Mouse (Mus musculus): Measurements from ENCODE around the gene Olfml2a. TPM values are rescaled to one million over a fixed set of nuclear protein-coding genes. Genes with fewer than 3 reads are reported as not detected.

The Olfml2a gene
- 4.9 and 5.7 TPM in 2 replicates for polyA plus RNA-seq (2016; fragmentation: Nextera tagmentation; extraction: Ambion mirVana)

- H3K9me3 ChIP-seq (replicated peaks), result no peaks in the 10 kb centered on the region
- H3K4me3 ChIP-seq, result peak within 1 kb of the TSS; percentile 40
- peaks cover 20% of the 10 kb centered on the region for H3K4me1 ChIP-seq
- 7% methylated on average over 32 of the region's 32 CpGs for WGBS
- no peaks in the 10 kb centered on the region for H3K36me3 ChIP-seq
- no peak within 1 kb of the TSS for H3K27ac ChIP-seq
- peak within 1 kb of the TSS; percentile 80 for H3K4me2 ChIP-seq (replicated peaks)
- H3K27me3 ChIP-seq, result peaks cover 3% of the 10 kb centered on the region; the same call in 1 of the 2 replicates
- ATAC-seq (ENCODE audit: low FRiP score), result peak; percentile 65
- peak within 1 kb of the TSS; percentile 60 for H3K9ac ChIP-seq
Observed at GRCm38 (mm10) chr2:38931851-38932667, at the start of gene Olfml2a. Gene Olfml2a (plus strand): TSS chr2:38931978.

DNA sequence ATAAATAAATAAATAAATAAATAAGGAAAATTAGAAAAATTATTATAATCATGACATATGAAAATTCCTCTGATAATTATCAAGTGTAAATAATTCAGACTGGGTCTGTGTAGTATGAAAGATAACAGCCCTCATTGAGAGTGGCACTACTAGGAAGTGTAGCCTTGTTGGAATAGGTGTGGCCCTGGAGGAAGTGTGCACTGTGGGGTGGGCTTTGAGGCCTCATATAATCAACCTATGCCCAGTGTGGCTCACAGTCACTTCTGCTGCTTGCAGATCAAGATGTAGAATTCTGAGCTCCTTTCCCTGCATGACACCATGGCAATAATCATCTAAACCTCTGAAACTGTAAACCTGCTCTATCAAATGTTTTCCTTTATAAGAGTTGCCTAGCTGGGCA lies 28.9 kb upstream of the Olfml2a start:
- H3K27me3 ChIP-seq, result no peaks in the 10 kb centered on the region
- no peak overlapping the region for H3K27ac ChIP-seq
- H3K4me1 ChIP-seq, result no peaks in the 10 kb centered on the region
- H3K9me3 ChIP-seq (replicated peaks), result no peaks in the 10 kb centered on the region
- no peak overlapping the region for H3K4me2 ChIP-seq (replicated peaks)
- no peak overlapping the region for H3K4me3 ChIP-seq
- H3K36me3 ChIP-seq, result 0 out of 2 replicates have a peak, but pooled peaks cover 3% of the 10 kb centered on the region
- ATAC-seq (ENCODE audit: low FRiP score), result no peak
- H3K9ac ChIP-seq, result no peak overlapping the region

DNA sequence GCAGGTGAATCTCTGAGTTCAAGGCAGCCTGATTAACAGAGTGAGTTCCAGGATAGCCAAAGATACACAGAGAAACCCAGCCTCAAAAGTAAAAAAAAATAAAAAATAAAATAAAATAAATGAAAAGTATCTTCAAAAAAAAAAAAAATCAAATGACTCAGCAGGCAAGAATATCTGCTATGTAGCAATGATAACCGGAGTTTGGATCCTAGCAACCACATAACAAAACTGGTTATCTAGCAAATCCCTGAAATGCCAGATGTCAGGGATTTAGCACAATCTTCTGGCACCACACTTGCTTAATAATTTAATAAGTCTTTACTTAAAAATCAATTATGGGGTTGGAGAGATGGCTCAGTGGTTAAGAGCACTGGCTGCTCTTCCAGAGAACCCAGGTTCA lies 27.5 kb upstream of the Olfml2a start:
- Histone ChIP-seq H3K27ac (no peak overlapping the region), H3K27me3 (no peaks in the 10 kb centered on the region), H3K4me3 (no peak overlapping the region), H3K4me2 (replicated peaks) (no peak overlapping the region), H3K36me3 (no peaks in the 10 kb centered on the region), H3K4me1 (no peaks in the 10 kb centered on the region), H3K9ac (no peak overlapping the region), H3K9me3 (replicated peaks) (no peaks in the 10 kb centered on the region)
- WGBS, result 93% methylated on average over 1 of the region's 1 CpGs
- no peak for ATAC-seq (ENCODE audit: low FRiP score)

DNA sequence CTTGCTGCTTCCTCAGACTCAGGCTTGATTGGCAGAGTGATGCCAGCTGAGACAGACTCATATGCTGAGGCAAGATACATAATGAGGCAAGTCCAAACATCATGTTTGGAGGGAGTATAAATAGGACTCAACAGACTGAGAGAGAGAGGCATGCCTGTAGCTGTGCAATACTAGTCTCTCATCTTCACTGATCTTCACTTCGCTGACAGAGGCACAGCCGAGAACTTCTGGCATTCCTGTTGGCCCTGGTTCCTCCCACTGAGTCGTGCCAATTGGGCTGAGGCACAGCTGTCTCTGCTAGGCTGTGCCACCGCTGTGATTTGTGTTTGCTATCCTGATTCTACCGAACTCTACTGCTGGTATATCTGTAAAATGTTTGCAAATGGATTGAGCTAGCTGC lies 25.7 kb upstream of the Olfml2a start:
- Histone ChIP-seq H3K4me3 (no peak overlapping the region), H3K9ac (no peak overlapping the region), H3K4me1 (no peaks in the 10 kb centered on the region), H3K4me2 (replicated peaks) (no peak overlapping the region), H3K36me3 (no peaks in the 10 kb centered on the region), H3K27me3 (no peaks in the 10 kb centered on the region), H3K9me3 (replicated peaks) (no peaks in the 10 kb centered on the region), H3K27ac (no peak overlapping the region)
- 84% methylated on average over 5 of the region's 5 CpGs for WGBS
- no peak for ATAC-seq (ENCODE audit: low FRiP score)

GRCm38 (mm10) chr2:38908604-38909003 lies 23.2 kb upstream of the Olfml2a start:
- Histone ChIP-seq H3K36me3 (no peaks in the 10 kb centered on the region), H3K4me2 (replicated peaks) (no peak overlapping the region), H3K9me3 (replicated peaks) (no peaks in the 10 kb centered on the region), H3K9ac (no peak overlapping the region), H3K4me3 (no peak overlapping the region), H3K27me3 (no peaks in the 10 kb centered on the region), H3K27ac (no peak overlapping the region), H3K4me1 (no peaks in the 10 kb centered on the region)
- 77% methylated on average over 1 of the region's 1 CpGs for WGBS
- no peak for ATAC-seq (ENCODE audit: low FRiP score)

GRCm38 (mm10) chr2:38914517-38914916 lies 17.3 kb upstream of the Olfml2a start:
- 28% methylated on average over 1 of the region's 1 CpGs for WGBS
- no peak overlapping the region for H3K27ac ChIP-seq
- H3K9ac ChIP-seq, result no peak overlapping the region
- H3K36me3 ChIP-seq, result no peaks in the 10 kb centered on the region
- ATAC-seq (ENCODE audit: low FRiP score), result no peak
- no peaks in the 10 kb centered on the region for H3K9me3 ChIP-seq (replicated peaks)
- peaks cover 10% of the 10 kb centered on the region for H3K4me1 ChIP-seq
- no peaks in the 10 kb centered on the region for H3K27me3 ChIP-seq
- no peak overlapping the region for H3K4me3 ChIP-seq
- H3K4me2 ChIP-seq (replicated peaks), result no peak overlapping the region

DNA sequence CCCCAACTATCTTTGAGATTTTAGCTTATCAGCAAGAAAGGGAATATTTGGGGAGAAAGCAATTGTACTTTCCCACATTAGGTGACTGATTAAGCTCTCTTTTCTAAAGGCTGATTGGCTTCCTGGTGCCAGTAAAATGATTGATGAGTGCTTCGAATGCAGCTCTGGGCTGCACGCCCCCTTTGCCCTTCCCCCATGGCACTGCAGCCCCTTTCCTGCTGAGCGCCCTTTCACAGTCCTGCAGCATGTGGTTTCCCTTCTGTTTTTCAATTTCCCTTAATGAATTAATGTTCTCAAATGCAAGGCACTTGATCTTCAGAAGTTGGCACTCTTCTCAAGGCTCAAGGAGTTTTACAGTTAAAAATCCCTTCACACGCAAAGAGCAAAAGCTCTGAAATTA lies 16.8 kb upstream of the Olfml2a start:
- Histone ChIP-seq H3K27me3 (no peaks in the 10 kb centered on the region), H3K4me1 (peaks cover 10% of the 10 kb centered on the region), H3K4me2 (replicated peaks) (no peak overlapping the region), H3K9ac (no peak overlapping the region), H3K27ac (no peak overlapping the region), H3K9me3 (replicated peaks) (no peaks in the 10 kb centered on the region), H3K36me3 (no peaks in the 10 kb centered on the region), H3K4me3 (no peak overlapping the region)
- WGBS, result 3% methylated on average over 4 of the region's 4 CpGs
- peak; percentile 78 for ATAC-seq (ENCODE audit: low FRiP score)

GRCm38 (mm10) chr2:38916947-38917691 lies 14.7 kb upstream of the Olfml2a start:
- ATAC-seq (ENCODE audit: low FRiP score), result no peak
- Histone ChIP-seq H3K4me2 (replicated peaks) (no peak overlapping the region), H3K9ac (no peak overlapping the region), H3K27ac (no peak overlapping the region), H3K4me1 (peaks cover 12% of the 10 kb centered on the region), H3K36me3 (no peaks in the 10 kb centered on the region), H3K4me3 (no peak overlapping the region), H3K27me3 (no peaks in the 10 kb centered on the region), H3K9me3 (replicated peaks) (no peaks in the 10 kb centered on the region)
- WGBS, result 20% methylated on average over 4 of the region's 4 CpGs

DNA sequence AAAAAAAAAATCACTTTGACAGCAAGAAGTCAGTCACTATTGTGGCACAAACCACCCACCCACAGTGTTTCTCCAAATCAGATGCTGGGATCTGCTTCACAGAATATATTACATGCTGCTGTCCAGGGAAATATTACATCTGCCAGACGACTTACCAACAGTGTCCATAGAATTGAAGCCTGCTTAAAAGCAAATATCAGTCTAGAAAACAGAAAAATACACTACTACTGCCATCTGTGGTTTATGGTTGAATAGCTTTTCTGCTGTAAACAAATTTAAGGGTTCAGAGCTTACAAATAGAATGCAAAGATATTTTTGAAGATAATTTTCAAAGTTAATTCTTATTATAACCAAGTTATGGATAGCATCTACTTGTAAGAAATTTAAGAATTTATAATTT lies 10.4 kb upstream of the Olfml2a start:
- H3K9ac ChIP-seq, result no peak overlapping the region
- H3K27ac ChIP-seq, result no peak overlapping the region
- H3K4me1 ChIP-seq, result peaks cover 13% of the 10 kb centered on the region
- H3K27me3 ChIP-seq, result no peaks in the 10 kb centered on the region
- H3K9me3 ChIP-seq (replicated peaks), result no peaks in the 10 kb centered on the region
- H3K4me3 ChIP-seq, result no peak overlapping the region
- 24% methylated on average over 1 of the region's 1 CpGs for WGBS
- no peak overlapping the region for H3K4me2 ChIP-seq (replicated peaks)
- no peaks in the 10 kb centered on the region for H3K36me3 ChIP-seq
- ATAC-seq (ENCODE audit: low FRiP score), result no peak

DNA sequence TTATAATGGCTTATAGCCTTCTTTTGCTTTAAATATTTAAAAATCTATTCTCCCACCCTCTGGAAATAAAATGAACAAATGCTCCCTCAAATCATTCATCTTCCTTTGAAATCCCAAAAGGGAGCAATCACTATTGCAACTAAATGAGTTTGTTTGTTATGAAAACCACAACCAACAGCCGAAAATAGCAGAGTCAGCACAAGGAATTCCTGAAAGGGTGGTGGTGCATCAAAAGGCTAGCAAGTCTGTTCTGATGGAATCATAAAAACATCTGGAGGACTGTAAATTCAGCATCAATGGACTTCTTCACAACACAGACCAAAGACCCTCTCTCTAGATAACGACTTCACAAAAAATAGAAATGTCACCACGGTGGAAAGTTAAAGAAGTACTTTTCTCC lies 8.3 kb upstream of the Olfml2a start:
- no peak overlapping the region for H3K9ac ChIP-seq

GRCm38 (mm10) chr2:38923911-38924310 lies 7.9 kb upstream of the Olfml2a start:
- Histone ChIP-seq H3K36me3 (no peaks in the 10 kb centered on the region), H3K9me3 (replicated peaks) (no peaks in the 10 kb centered on the region), H3K27ac (no peak overlapping the region), H3K4me1 (peaks cover 13% of the 10 kb centered on the region), H3K27me3 (no peaks in the 10 kb centered on the region), H3K9ac (no peak overlapping the region), H3K4me3 (no peak overlapping the region), H3K4me2 (replicated peaks) (peak overlapping the region; percentile 94; the same call in 1 of the 2 replicates)
- no peak for ATAC-seq (ENCODE audit: low FRiP score)
- 42% methylated on average over 2 of the region's 2 CpGs for WGBS

More for the DNA sequence above, 8.3 kb upstream of the Olfml2a start:
- no peak overlapping the region for H3K27ac ChIP-seq
- no peaks in the 10 kb centered on the region for H3K9me3 ChIP-seq (replicated peaks)
- H3K36me3 ChIP-seq, result no peaks in the 10 kb centered on the region
- ATAC-seq (ENCODE audit: low FRiP score), result no peak
- H3K27me3 ChIP-seq, result no peaks in the 10 kb centered on the region
- WGBS, result 18% methylated on average over 3 of the region's 3 CpGs
- peaks cover 13% of the 10 kb centered on the region for H3K4me1 ChIP-seq
- H3K4me3 ChIP-seq, result no peak overlapping the region
- no peak overlapping the region for H3K4me2 ChIP-seq (replicated peaks)

DNA sequence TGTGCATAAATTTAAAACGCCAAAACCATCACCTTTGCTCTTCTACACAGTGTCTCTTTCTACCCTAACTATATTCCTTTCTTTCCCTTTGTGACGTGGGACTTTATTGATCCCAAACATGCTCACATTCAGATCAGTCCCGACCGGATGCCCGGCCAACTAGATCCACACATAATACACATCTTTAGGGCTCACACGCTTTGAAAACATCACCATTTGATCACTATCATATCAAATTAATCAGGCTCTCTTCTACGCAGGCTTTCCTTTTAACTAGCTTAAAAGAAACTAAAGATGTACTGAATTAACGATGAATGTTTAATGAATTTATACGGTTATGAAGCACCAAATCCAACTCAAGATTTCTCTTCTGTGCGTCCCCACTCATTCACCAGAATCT lies 7.2 kb upstream of the Olfml2a start:
- no peaks in the 10 kb centered on the region for H3K9me3 ChIP-seq (replicated peaks)
- peak overlapping the region; percentile 82 for H3K4me3 ChIP-seq
- H3K27ac ChIP-seq, result no peak overlapping the region
- peak overlapping the region; percentile 94 for H3K4me2 ChIP-seq (replicated peaks)
- WGBS, result 2% methylated on average over 10 of the region's 10 CpGs
- H3K36me3 ChIP-seq, result no peaks in the 10 kb centered on the region
- no peak for ATAC-seq (ENCODE audit: low FRiP score)
- 0 out of 2 replicates have a peak overlapping the region, but pooled peaks have one; percentile 39 for H3K9ac ChIP-seq
- no peaks in the 10 kb centered on the region for H3K27me3 ChIP-seq
- H3K4me1 ChIP-seq, result peaks cover 13% of the 10 kb centered on the region

Data from hindbrain, embryonic 12.5 days (tissue).